ENCODE assay signal across 9 mouse cellular contexts in the genomic region with DNA sequence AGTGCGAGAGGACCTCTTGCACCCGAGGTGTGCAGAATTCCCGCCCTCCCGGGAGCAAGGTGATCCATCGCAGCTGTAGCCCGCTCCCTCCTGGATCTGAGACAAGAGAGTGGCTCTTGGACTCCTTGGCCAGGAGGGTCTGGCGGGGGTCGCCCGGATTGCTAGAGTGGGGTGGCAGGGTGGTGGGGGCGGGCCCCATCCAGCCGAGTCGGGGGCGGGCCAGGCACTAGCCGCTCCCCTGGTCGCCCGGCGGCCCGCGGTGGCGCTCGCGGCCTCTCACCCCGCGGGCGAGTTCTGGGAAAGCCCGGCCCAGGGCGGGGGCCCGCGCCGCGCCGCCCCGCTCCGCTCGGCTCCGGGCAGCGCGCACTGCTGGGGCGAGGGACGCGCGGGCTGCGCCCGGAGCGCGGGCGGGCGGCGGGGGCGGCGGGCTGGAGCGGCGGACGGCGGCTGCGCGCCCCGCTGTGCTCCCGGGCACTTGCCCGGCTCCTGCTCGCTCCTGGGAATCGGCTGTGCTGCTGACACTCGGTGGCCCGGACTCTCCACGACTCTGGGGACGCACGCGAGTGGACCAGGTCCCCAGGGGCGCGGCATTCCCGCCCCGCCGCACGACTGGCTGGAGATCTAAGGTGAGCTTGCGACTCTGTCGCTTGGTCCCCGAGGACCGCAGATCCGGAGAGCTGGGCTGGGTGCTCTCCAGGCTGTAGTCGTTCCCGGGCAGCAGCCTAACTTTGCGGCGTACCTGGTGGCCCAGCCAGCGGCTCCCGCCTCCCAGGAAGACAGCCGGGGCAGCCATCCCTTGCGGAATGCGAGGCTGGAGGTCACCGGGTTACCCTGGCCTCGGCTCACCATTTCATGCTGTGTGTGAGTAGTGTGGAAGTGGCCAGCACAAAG. TPM values are rescaled to one million over a fixed set of nuclear protein-coding genes. Genes with fewer than 3 reads are reported as not detected.
DNase-seq lines count a peak whose midpoint lies in the region; ATAC-seq and TF ChIP-seq lines count a peak whose summit lies in the region.
"Had no signal": no experiment of that assay in that cellular context is flagged by ENCODE, and none has a peak within 500 bp of the region (broad histone marks: within the 10 kb centered on the region; RNA-seq: fewer than 3 reads in every experiment).

A gene (plus strand): TSS at position 379 of the 891 bp plus-strand sequence.

- no peaks in the 10 kb centered on the region for H3K4me1 ChIP-seq in brown adipose tissue, adult 24 weeks (ENCODE audit: control insufficient read depth, insufficient read depth, insufficient read length, low read length)
- H3K4me1 ChIP-seq in intestine, postnatal 0 days (replicated peaks; ENCODE audit: control insufficient read depth, insufficient read depth, low read length) = no peaks in the 10 kb centered on the region
- H3K4me1 ChIP-seq in lung, adult 2 months (ENCODE audit: control insufficient read depth, insufficient read depth, low read length) = no peaks in the 10 kb centered on the region

- ATAC-seq in intestine, postnatal 0 days = peak; percentile 84
- ATAC-seq in CD4-positive, CD25-positive, alpha-beta regulatory T cell, adult 4 months = no peak

- TF ChIP-seq POLR2A in lung, adult 2 months (IDR thresholded peaks at IDR 0.05; ENCODE audit: borderline replicate concordance, extremely low read depth, low read depth, low read length) = no peak

- H3K4me3 ChIP-seq in brown adipose tissue, adult 24 weeks (ENCODE audit: insufficient read depth, low read depth, low read length) = peak within 1 kb of the TSS; percentile 67
- H3K4me3 ChIP-seq in intestine, postnatal 0 days (ENCODE audit: low read depth, low read length) = peak within 1 kb of the TSS; percentile 61
- H3K4me3 ChIP-seq in lung, adult 2 months (replicated peaks; ENCODE audit: extremely low read depth, low read depth, low read length) = peak within 1 kb of the TSS; percentile 57

- peak; percentile 38 for DNase-seq in kidney, adult 18-20 months
- DNase-seq in kidney, adult 8-10 months = no peak
- DNase-seq in heart, adult 18-20 months = peak; percentile 58 to 63
- peak; percentile 42 for DNase-seq in lung, adult 2 months
- peak; percentile 67 for DNase-seq in retina, embryonic 14.5 days (ENCODE audit: low spot score)

- H3K27me3 ChIP-seq in intestine, postnatal 0 days (replicated peaks; ENCODE audit: control insufficient read depth, insufficient read depth, low read length) = peaks cover 20% of the 10 kb centered on the region
- H3K27me3 ChIP-seq: CH12.LX had no signal

- peak within 1 kb of the TSS; percentile 41 for H3K9ac ChIP-seq in intestine, postnatal 0 days (ENCODE audit: low read depth, low read length)

- peak within 1 kb of the TSS; percentile 35; the same call in 1 of the 2 replicates for H3K27ac ChIP-seq in brown adipose tissue, adult 24 weeks (replicated peaks; ENCODE audit: low read depth, low read length)
- H3K27ac ChIP-seq in intestine, postnatal 0 days (ENCODE audit: low read depth, low read length) = no peak within 1 kb of the TSS

- no peak for TF ChIP-seq CTCF in intestine, postnatal 0 days (IDR thresholded peaks at IDR 0.05; ENCODE audit: low read depth)
- no peak for TF ChIP-seq CTCF in lung, adult 2 months (IDR thresholded peaks at IDR 0.05; ENCODE audit: insufficient read depth, low read length)

- no peaks in the 10 kb centered on the region for H3K36me3 ChIP-seq in intestine, postnatal 0 days (ENCODE audit: control insufficient read depth, insufficient read depth)

- peak within 1 kb of the TSS; percentile 93 for H3K4me2 ChIP-seq in intestine, postnatal 0 days (replicated peaks; ENCODE audit: low read depth)

- H3K9me3 ChIP-seq in intestine, postnatal 0 days (ENCODE audit: control insufficient read depth) = no peaks in the 10 kb centered on the region

- 1% methylated on average over 68 of the region's 90 CpGs for WGBS in intestine, postnatal 0 days
- 1% methylated on average over 76 of the region's 90 CpGs for WGBS in lung, adult 2 months

RNA-seq across cellular contexts. Expression of the gene that starts here (rescaled TPM):
- polyA plus RNA-seq in brown adipose tissue, adult 24 weeks (2012; ENCODE audit: insufficient read depth, insufficient read length, missing spikeins) = 4.8 and 7.3 TPM in 2 replicates
- total RNA-seq in heart, adult 18-20 months (2021) = 10 to 100 TPM; 16.2 to 17.0 TPM
- 2.9 and 3.1 TPM in 2 replicates for polyA plus RNA-seq in intestine, postnatal 0 days (2015; fragmentation: Nextera tagmentation; extraction: Ambion mirVana)
- polyA plus RNA-seq in lung, adult 2 months (2012; rRNA removed) = 5.9 and 9.0 TPM in 2 replicates
- under 1 TPM; 0.09 to 0.20 TPM for polyA plus RNA-seq in CD4-positive, CD25-positive, alpha-beta regulatory T cell, adult 4 months (2017; shearing (Covaris generic))

Comparison
In these comparisons a context has a peak if more than half of its experiments do, and no peak if none do; other contexts are left out.
1. DNase-seq: peak in kidney, adult 18-20 months (single experiment), heart, adult 18-20 months (2 of 2), lung, adult 2 months (single experiment) and retina, embryonic 14.5 days (single experiment); none in kidney, adult 8-10 months (0 of 2).
2. Peak in every context shown above with its lines, with median percentiles within 50 percentile points of each other: H3K4me3 ChIP-seq.